Mouse (Mus musculus) adrenal gland, adult 18-20 months (tissue): ENCODE data around the gene Ifitm5. TPM values are rescaled to one million over a fixed set of nuclear protein-coding genes. Genes with fewer than 3 reads are reported as not detected.
A peak's percentile ranks its signal among the peaks of the same experiment; 100 is the strongest.
"Not testable (repeated sequence)": the region's sequence is repeated elsewhere in the genome, so short reads cannot be mapped to it uniquely, and the experiment has no call there.

ENCODE experiments used
- DNase-seq, 2 experiments: peaks; one replicate each; pipeline ENCODE4 v3.0.0; 2021 to 2022; ENCODE audit warnings: low spot score in 2 of 2
- long read RNA-seq, 2 experiments: library from polyadenylated mRNA; stranded (forward); transcript quantifications; one replicate each; pipeline ENCODE4 v2.0.0; 2021
- total RNA-seq, 2 experiments: library from RNA; stranded (reverse); gene quantifications; 1 replicate in 1 of 2; 2 replicates in 1 of 2; pipeline ENCODE4 v1.2.3; 2021

Gene Ifitm5
- 1 to 10 TPM; 1.4 to 1.7 TPM for total RNA-seq
- long read RNA-seq, experiment 1, result 0 reads
- long read RNA-seq, experiment 2, result 0 reads

DNA sequence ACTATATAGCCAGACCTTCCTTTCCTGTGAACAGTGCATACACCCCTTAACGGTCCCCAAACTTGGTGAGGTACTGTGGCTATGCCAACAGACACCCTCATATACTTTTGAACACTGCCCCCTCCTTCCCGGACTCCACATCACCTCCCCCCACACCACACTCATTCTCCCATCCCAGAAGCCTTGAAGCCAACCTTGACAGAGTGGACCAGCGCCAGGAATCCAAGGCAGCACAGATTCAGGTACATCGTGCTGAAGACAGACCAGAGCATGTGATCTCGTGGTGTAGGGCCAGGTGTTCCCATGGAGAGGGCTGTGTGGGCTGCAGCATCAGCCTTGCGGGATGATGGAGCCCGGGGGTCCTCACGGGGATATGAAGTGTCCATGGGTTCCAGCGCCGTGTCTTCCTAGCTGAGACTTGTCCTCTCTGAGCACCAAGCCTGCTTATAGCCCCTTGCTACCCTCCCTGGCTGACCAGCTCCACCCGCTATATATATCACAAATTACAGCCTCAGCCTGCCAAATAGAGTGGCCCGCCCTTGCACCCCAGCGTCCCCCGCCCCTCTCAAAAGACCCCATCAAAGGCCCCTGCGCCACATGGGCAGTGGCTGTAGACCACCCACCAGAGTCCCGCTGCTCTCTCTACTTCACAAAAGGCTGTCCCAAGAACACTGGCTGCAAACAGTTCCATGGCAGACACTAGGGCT lies at the start of gene Ifitm5:
TSS of gene Ifitm5 (minus strand) at position 468 of the 707 bp plus-strand sequence.
- DNase-seq, result peak in 1 of 2 experiments; percentile 31

DNA sequence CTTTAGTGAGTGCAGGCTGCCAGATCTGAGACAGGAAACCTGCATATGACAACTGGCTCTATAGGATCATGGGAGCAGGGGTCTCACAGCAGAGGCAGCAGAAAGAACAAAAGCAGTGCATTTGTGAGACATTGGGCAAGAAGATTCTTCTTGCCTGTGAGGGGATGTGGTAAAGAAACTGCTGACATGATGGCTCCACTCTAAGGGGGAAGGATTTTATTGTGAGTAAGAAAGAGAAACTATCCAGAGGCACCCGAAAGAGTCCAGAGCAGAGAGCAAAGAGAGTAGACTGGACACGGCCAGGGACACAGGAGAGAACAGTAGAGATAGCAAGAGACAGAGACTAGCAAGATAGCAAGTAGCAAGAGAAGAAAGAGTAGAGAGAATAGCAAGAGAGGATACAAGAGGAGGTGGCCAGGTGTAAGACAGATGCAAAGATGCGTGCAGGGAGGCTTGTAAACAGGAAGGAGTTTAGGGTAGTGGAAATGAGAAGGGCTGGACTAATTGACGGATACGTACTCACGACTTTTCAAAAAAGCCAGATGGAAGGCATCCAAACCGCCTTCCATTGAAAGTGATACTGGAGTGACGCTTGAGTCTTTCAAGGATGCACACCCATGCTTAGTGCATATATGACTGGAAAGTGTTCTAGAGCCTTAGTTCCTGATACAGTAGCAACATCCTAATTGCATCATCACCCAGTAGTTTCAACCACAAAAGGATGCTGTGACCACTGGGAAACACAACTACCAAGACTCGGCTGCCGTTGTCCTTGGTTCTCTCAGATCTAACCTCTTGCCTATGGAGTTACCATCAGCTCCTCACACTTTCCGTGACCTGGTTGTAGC lies 49.0 kb upstream of the Ifitm5 start:
- DNase-seq, result no peak

DNA sequence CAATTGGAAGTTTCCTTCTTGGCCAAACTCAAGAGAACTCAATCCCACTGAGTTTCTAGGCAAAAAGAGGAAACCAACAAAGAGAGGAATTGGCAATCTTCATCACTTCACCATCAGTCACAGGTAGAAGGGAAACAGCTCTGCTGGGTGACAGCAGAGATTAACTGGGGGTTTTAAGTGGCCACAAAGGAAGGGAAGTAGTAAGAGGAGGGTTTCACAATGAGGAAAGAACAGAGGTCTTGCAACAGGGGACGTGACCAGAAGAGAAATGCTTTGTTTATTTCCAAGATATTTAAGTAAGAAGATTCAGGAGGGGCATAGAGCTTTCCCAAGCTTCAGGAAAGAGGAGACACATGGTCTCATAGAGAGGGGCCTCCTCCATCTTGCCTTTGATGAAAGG lies 47.7 kb upstream of the Ifitm5 start:
- no peak for DNase-seq

DNA sequence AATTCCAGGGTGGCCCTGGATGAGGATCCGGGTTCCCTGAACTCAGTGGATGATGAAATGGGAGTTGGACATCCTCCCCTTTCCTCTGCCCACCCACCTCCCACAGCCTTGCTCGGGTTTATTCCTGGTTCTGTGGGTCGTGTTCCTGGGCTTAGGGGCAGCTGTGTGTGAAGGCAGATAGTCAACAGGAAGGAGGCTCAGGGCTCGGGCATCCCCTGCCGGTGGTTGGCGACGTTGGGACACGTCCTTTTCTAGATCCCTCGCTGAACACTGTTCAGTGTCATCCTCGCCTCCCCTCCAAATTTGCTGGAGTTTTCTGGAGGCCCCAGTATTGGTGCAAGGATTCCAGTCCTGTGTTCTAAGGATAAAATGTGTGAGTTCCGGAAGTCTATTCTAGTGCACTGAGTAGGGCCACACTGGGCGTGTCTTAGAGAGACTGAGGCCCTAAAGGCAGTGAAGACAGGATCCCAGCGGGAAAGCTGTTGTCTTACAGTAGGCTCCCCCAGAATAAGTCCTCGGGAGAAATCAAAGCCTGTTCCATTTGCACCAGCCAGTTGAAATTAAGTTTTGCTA lies 41.1 kb upstream of the Ifitm5 start:
- no peak for DNase-seq

- DNase-seq, result no peak
These were observed 40.5 kb upstream of the Ifitm5 start for GRCm38 (mm10) chr7:140990622-140991021.

DNA sequence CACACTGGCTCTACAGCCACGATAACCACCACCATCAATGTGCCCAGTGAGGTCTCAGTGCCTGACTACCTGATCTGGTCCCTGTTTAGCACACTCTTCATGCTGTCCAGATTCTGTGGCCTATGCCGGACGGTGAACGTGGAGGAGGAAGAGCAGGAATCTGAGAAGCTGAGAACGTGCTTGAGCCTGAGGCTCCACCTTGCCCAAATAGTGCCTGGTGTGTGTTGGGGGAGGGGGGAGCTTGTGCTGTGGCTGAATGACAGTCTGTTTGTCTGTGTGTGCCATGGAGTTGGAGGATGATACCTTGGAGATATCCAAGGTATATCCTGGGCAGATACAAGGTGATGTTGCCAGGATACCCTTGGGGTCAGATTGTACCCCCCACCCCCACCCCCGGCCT lies 40.1 kb upstream of the Ifitm5 start:
- no peak for DNase-seq

DNA sequence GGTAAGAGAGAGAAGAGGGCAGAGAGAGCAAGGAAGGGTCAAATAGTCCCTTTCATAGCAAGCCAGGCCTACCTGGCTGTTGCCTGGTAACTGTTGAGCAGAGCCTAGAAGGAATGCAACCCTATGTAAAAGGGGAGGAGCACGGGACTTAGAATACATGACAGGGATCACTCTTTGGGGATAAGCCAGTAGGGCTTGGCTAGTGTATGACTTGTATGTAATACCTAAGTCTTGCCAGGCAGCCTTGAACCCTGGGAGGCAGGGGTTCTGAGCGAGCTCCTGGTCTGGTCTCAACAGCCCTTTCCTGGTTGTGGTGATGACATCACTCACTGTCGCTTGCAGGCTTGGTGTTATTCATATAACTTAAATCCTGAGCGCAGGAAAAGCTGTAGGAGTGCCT lies 38.9 kb upstream of the Ifitm5 start:
- DNase-seq, result no peak

- DNase-seq, result no peak
These were observed 37.4 kb upstream of the Ifitm5 start for GRCm38 (mm10) chr7:140987182-140988138.

DNA sequence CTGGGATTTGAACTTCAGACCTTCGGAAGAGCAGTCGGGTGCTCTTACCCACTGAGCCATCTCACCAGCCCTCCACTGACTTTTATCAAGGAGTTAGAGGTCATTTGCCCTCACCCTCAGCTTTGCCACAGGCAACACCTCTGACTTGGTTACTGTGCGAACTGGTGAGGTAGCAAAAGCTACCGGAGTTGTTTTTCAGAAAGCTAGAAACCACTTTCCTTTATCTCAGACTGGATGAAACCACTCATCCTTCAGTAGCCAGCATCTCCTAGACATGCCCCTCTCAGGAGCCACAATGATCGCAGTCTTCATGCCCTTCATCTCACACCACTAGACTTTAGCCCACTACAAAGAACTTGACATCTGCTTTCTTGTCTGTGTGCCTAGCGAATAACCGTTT lies 32.9 kb upstream of the Ifitm5 start:
- DNase-seq, result no peak

- no peak for DNase-seq
These were observed 31.6 kb upstream of the Ifitm5 start for GRCm38 (mm10) chr7:140981704-140982103.

DNA sequence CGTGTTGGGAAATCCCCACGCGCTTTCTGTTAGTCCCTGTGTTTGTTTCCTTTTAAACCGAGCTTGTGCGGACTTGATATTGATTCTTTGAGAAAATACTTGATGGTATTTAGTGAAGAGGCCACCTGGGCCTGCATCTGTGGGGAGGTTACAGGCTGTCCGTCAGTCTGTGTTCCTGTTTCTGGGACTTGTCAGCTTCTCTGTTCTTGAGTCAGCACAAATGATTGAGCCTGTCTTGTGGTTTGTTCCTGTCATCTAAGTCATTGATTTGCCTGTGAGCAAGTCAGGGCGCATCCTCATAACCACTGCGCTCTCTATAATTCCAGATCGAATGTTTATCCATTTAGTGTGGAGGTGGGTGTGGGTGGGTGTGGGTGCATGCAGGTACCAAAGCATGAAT lies 26.6 kb upstream of the Ifitm5 start:
- DNase-seq, result not testable (repeated sequence)

- DNase-seq, result no peak
These were observed 25.4 kb upstream of the Ifitm5 start for GRCm38 (mm10) chr7:140975465-140975864.

- no peak for DNase-seq
These were observed 24.8 kb upstream of the Ifitm5 start for GRCm38 (mm10) chr7:140974940-140975339.

DNA sequence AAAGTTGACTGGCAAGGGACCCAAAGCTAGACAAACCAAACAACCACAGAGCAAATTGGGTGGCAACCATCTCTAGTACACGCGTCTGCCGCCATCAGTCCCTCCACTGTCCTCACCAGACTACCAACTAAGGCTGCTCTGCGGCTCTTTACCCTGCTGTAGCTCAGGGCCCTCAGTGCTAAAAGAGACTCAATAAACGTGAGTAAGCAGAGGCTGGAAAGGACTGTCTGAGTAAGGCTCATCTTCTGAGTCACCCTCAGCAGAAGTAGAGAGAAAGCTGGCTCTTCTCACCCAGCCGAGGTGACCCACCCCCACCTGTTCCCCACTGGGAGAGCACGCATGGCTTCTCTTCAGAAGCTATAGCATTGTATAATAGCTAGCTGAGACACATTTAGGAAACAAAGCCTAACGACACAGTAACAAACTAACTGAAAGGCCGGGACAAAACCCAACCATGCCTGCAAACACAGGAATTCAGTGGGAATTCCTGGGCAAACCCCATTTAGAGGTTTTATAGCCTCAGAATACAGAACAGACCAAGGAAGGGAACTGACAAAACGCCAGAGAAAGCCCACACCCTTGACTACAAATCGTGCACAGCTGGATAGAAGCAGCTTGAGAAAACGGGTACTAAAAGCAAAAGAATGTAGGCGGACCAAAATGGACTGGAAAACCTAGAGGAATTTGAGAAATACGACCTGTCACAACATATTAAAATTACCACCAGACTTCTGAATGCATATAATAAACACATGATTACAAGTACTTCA lies 23.5 kb upstream of the Ifitm5 start:
- DNase-seq, result no peak

GRCm38 (mm10) chr7:140971479-140972171 lies 21.5 kb upstream of the Ifitm5 start:
- no peak for DNase-seq

GRCm38 (mm10) chr7:140970931-140971330 lies 20.8 kb upstream of the Ifitm5 start:
- DNase-seq, result no peak

- DNase-seq, result not testable (repeated sequence)
These were observed 18.6 kb upstream of the Ifitm5 start for GRCm38 (mm10) chr7:140968710-140969109.

DNA sequence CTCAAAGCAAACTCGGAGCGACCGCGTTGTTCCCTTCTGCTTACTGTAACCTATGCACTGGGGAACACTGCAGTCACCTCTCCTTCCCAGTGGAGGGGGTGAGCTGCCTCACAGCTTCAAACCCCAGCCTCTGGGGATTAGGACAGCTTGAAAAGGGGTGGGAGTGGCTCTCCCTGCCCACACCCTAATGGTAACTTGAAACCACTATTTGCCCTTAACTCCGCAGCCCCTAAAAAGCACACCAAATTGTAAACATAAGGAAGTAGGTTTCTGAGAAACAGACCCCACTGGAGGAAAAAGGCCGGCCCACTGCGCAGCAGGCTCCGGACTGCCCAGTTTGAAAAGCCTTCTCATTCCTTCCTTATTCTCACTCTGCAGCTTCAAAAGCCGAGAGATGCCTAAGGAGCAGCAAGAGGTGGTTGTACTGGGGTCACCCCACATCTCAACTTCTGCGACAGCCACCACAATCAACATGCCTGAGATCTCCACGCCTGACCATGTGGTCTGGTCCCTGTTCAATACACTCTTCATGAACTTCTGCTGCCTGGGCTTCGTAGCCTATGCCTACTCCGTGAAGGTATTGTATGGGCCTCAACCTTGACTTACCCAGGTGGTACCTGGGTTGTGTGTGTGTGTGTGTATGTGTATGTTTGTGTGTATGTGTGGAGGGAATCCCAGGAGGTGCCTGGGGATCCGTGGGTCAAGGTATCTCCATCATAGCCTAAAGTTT lies 17.9 kb upstream of the Ifitm5 start:
- no peak for DNase-seq

GRCm38 (mm10) chr7:140966921-140967320 lies 16.8 kb upstream of the Ifitm5 start, which contains the start of gene Ifitm1:
Ifitm1 (plus strand) TSS chr7:140967221.
- no peak for DNase-seq
